Mouse (Mus musculus) CH12.LX (cell line): ENCODE measurements around the gene Gm37240. TPM values are rescaled to one million over a fixed set of nuclear protein-coding genes. Genes with fewer than 3 reads are reported as not detected.

ENCODE experiments used
- DNase-seq: peaks from one replicate; pipeline ENCODE4 v3.0.0-alpha.2; 2013; ENCODE audit errors: extremely low read depth
- H3K27ac ChIP-seq: 2 replicates; pipeline ENCODE4 v1.5.1; 2012; ENCODE audit warnings: low read depth, mild to moderate bottlenecking, control low read depth, moderate library complexity; ENCODE audit not compliant: insufficient read depth
- H3K27me3 ChIP-seq: replicated peaks from 2 replicates; pipeline ENCODE3; 2012; ENCODE audit warnings: inconsistent platforms
- H3K36me3 ChIP-seq, 2 experiments: replicated peaks in 1 of 2; 2 replicates each; pipeline versions ENCODE3 to v1.6.1; 2012; ENCODE audit warnings: inconsistent platforms in 1 of 2, low read length in 1 of 2, mild to moderate bottlenecking in 1 of 2, mixed read lengths in 1 of 2, moderate library complexity in 1 of 2; ENCODE audit not compliant: control insufficient read depth in 1 of 2, insufficient read depth in 1 of 2
- H3K4me1 ChIP-seq, 2 experiments: 2 replicates each; pipeline ENCODE4 v1.6.1; 2012; ENCODE audit warnings: inconsistent platforms in 1 of 2, moderate library complexity in 1 of 2; ENCODE audit not compliant: insufficient read depth in 2 of 2, control insufficient read depth in 1 of 2
- H3K4me2 ChIP-seq: 2 replicates; pipeline ENCODE4 v1.6.1; 2012; ENCODE audit warnings: low read depth, mild to moderate bottlenecking, control low read depth; ENCODE audit not compliant: poor library complexity, insufficient read depth, severe bottlenecking
- H3K4me3 ChIP-seq, 3 experiments: fragments of 150-350 bp in 1 of 3; sonication (generic) in 1 of 3; replicated peaks in 1 of 3; 2 replicates each; pipeline versions ENCODE3 to v1.5.1; 2011 to 2012; ENCODE audit warnings: low read depth in 2 of 3, low read length in 2 of 3, mild to moderate bottlenecking in 2 of 3, moderate library complexity in 2 of 3, control low read depth in 1 of 3, improper control_type of control experiment in 1 of 3, inconsistent platforms in 1 of 3, mixed read lengths in 1 of 3; ENCODE audit not compliant: poor library complexity in 1 of 3
- H3K79me2 ChIP-seq: replicated peaks from 2 replicates; pipeline ENCODE4 v1.6.1; 2012; ENCODE audit warnings: mild to moderate bottlenecking, moderate library complexity; ENCODE audit not compliant: control insufficient read depth, poor library complexity, insufficient read depth, severe bottlenecking; ENCODE audit errors: extremely low read depth
- H3K9ac ChIP-seq: 2 replicates; pipeline ENCODE4 v1.6.1; 2012; ENCODE audit warnings: low read depth, mild to moderate bottlenecking, control low read depth, moderate library complexity; ENCODE audit not compliant: insufficient read depth
- H3K9me3 ChIP-seq: replicated peaks from 2 replicates; pipeline ENCODE3; 2012; ENCODE audit warnings: low read length, inconsistent platforms, mixed read lengths
- CHD1 ChIP-seq: IDR thresholded peaks from 2 replicates; pipeline ENCODE4 v1.6.1; 2012; ENCODE audit warnings: low read depth, low read length, improper control_type of control experiment, inconsistent platforms
- CHD2 ChIP-seq: IDR thresholded peaks from 2 replicates; pipeline ENCODE4 v1.6.1; 2011; ENCODE audit warnings: low read length, improper control_type of control experiment
- CTCF ChIP-seq, 2 experiments: IDR thresholded peaks in 1 of 2; conservative IDR thresholded peaks in 1 of 2; 2 replicates each; pipeline ENCODE4 v1.5.1; 2011 to 2012; ENCODE audit warnings: low read depth in 2 of 2, low read length in 2 of 2, improper control_type of control experiment in 1 of 2, inconsistent platforms in 1 of 2, mild to moderate bottlenecking in 1 of 2, moderate library complexity in 1 of 2
- E2F4 ChIP-seq: IDR thresholded peaks from 2 replicates; pipeline ENCODE4 v1.6.1; 2011; ENCODE audit warnings: low read depth, low read length, improper control_type of control experiment; ENCODE audit not compliant: insufficient replicate concordance
- ELF1 ChIP-seq: IDR thresholded peaks from 2 replicates; pipeline ENCODE4 v1.6.1; 2014; ENCODE audit warnings: low read depth, mild to moderate bottlenecking, inconsistent platforms, low read length, improper control_type of control experiment
- GABPA ChIP-seq: IDR thresholded peaks from 2 replicates; pipeline ENCODE4 v1.6.1; 2012; ENCODE audit warnings: low read depth, low read length, improper control_type of control experiment, inconsistent platforms; ENCODE audit not compliant: insufficient replicate concordance
- KAT2A ChIP-seq: IDR thresholded peaks from 2 replicates; pipeline ENCODE4 v1.6.1; 2012; ENCODE audit warnings: low read length, improper control_type of control experiment, inconsistent platforms; ENCODE audit not compliant: insufficient replicate concordance
- MAFK ChIP-seq: IDR thresholded peaks from 2 replicates; pipeline ENCODE4 v1.6.1; 2011; ENCODE audit warnings: low read length, improper control_type of control experiment; ENCODE audit not compliant: insufficient replicate concordance
- MEF2A ChIP-seq: IDR thresholded peaks from 2 replicates; pipeline ENCODE4 v1.6.1; 2014; ENCODE audit warnings: low read depth, mild to moderate bottlenecking, inconsistent platforms, low read length, improper control_type of control experiment, borderline replicate concordance
- NELFE ChIP-seq: IDR thresholded peaks from 2 replicates; pipeline ENCODE4 v1.6.1; 2011; ENCODE audit warnings: low read depth, low read length, improper control_type of control experiment
- NRF1 ChIP-seq: IDR thresholded peaks from 2 replicates; pipeline ENCODE4 v1.6.1; 2014; ENCODE audit warnings: low read depth, mild to moderate bottlenecking, inconsistent platforms, low read length, improper control_type of control experiment, moderate library complexity
- PAX5 ChIP-seq: IDR thresholded peaks from 2 replicates; pipeline ENCODE4 v1.6.1; 2012; ENCODE audit warnings: low read length, inconsistent platforms, mixed read lengths
- POLR2A ChIP-seq: IDR thresholded peaks from 2 replicates; pipeline ENCODE4 v1.6.1; 2011; ENCODE audit warnings: low read depth, mild to moderate bottlenecking, improper control_type of control experiment, low read length
- POLR2AphosphoS2 ChIP-seq: IDR thresholded peaks from 2 replicates; pipeline ENCODE4 v1.6.1; 2011; ENCODE audit warnings: low read depth, low read length, improper control_type of control experiment
- RAD21 ChIP-seq: IDR thresholded peaks from 2 replicates; pipeline ENCODE4 v1.6.1; 2011; ENCODE audit warnings: low read depth, mild to moderate bottlenecking, low read length, improper control_type of control experiment, moderate library complexity
- RCOR1 ChIP-seq: conservative IDR thresholded peaks from 2 replicates; pipeline ENCODE4 v1.6.1; 2012; ENCODE audit warnings: low read depth, mild to moderate bottlenecking, inconsistent platforms, low read length, improper control_type of control experiment
- SIN3A ChIP-seq: IDR thresholded peaks from 2 replicates; pipeline ENCODE4 v1.6.1; 2012; ENCODE audit warnings: low read length, improper control_type of control experiment, inconsistent platforms
- TBP ChIP-seq: conservative IDR thresholded peaks from 2 replicates; pipeline ENCODE4 v1.6.1; 2011; ENCODE audit warnings: low read depth, low read length, improper control_type of control experiment
- TCF12 ChIP-seq: IDR thresholded peaks from 2 replicates; pipeline ENCODE4 v1.6.1; 2014; ENCODE audit warnings: low read depth, mild to moderate bottlenecking, inconsistent platforms, low read length, improper control_type of control experiment
- USF1 ChIP-seq: IDR thresholded peaks from 2 replicates; pipeline ENCODE4 v1.6.1; 2014; ENCODE audit warnings: low read depth, mild to moderate bottlenecking, inconsistent platforms, low read length, improper control_type of control experiment
- USF2 ChIP-seq: conservative IDR thresholded peaks from 2 replicates; pipeline ENCODE4 v1.6.1; 2011; ENCODE audit warnings: low read depth, low read length, improper control_type of control experiment
- ZC3H11A ChIP-seq: IDR thresholded peaks from 2 replicates; pipeline ENCODE4 v1.6.1; 2012; ENCODE audit warnings: low read depth, mild to moderate bottlenecking, inconsistent platforms, low read length, improper control_type of control experiment
- ZMIZ1 ChIP-seq: IDR thresholded peaks from 2 replicates; pipeline ENCODE4 v1.6.1; 2012; ENCODE audit warnings: low read depth, mild to moderate bottlenecking, inconsistent platforms, low read length, improper control_type of control experiment
- ZNF384 ChIP-seq: IDR thresholded peaks from 2 replicates; pipeline ENCODE4 v1.6.1; 2012; ENCODE audit warnings: low read depth, low read length, improper control_type of control experiment, inconsistent platforms
- dilution Hi-C: fragments of 300-500 bp; cut with MboI; formaldehyde crosslinking; loops from 2 replicates; pipeline ENCODE4 v1.14.3; 2020; ENCODE audit warnings: low sequenced_read_pairs; ENCODE audit not compliant: extremely low pct_unique_long_range_greater_than_20kb, extremely low pct_ligation_motif_present
- in situ Hi-C: fragments of 300-500 bp; cut with MboI; formaldehyde crosslinking; loops from 3 replicates; pipeline ENCODE4 v1.14.3; 2019; ENCODE audit warnings: low sequenced_read_pairs, low pct_ligation_motif_present, low pct_unique_long_range_greater_than_20kb, mixed read lengths
- polyA plus RNA-seq: library from polyadenylated mRNA; unstranded; fragments of >175 nt; gene quantifications from 2 replicates; pipeline ENCODE4 v1.2.1, GENCODE M21; 2012; ENCODE audit warnings: low read depth; ENCODE audit not compliant: insufficient read length
- total RNA-seq, 2 experiments: library from RNA; depleted of rRNA; stranded (reverse); fragments of 300-350 nt in 1 of 2; fragments of >200 nt in 1 of 2; gene quantifications; 2 replicates each; pipeline ENCODE4 v1.2.3; 2012 to 2014

Gene Gm37240
- total and polyA plus RNA-seq, 3 experiments = 0.08 to 0.19 (median 0.14) TPM

DNA sequence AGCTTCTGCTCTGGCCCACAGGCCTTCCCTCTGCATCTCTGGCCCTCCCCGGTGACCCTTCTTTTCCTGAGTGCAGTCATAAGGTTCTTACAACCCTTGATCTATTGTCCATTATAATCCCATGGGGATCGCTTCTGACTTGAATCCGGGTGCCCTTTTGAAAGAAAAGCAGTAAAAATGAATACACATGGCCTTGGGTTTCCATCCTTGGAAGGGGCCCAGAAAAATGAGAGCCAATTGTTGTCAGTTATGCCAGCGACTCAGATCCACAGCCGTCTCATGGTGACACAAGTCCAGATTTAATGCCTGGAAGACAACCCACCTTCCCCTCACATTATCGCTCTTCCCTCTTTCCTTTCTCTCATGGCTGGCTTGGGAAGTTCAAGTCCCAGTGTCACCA, 1405.2 kb downstream of the Gm37240 start:
- no peak for DNase-seq
- in situ Hi-C loops = no loop called here
- Histone ChIP-seq H3K27ac (no peak overlapping the region), H3K9ac (no peak overlapping the region), H3K4me3 (no peak overlapping the region), H3K79me2 (no peaks in the 10 kb centered on the region), H3K9me3 (peaks cover 7% of the 10 kb centered on the region), H3K36me3 (peaks cover 0 to 1% of the 10 kb centered on the region in 2 experiments), H3K4me2 (no peak overlapping the region), H3K27me3 (peaks cover 20% of the 10 kb centered on the region), H3K4me1 (peaks cover 7 to 18% of the 10 kb centered on the region in 2 experiments; a peak in 3 of 4 replicates)
- TF ChIP-seq ZC3H11A = no peak
- no peak for TF ChIP-seq MAFK
- no peak for TF ChIP-seq TBP
- TF ChIP-seq POLR2AphosphoS2 = no peak
- TF ChIP-seq NELFE = no peak
- TF ChIP-seq ZMIZ1 = no peak
- no peak for TF ChIP-seq RAD21
- no peak for TF ChIP-seq GABPA
- no peak for TF ChIP-seq USF2
- dilution Hi-C loops = no loop called here

DNA sequence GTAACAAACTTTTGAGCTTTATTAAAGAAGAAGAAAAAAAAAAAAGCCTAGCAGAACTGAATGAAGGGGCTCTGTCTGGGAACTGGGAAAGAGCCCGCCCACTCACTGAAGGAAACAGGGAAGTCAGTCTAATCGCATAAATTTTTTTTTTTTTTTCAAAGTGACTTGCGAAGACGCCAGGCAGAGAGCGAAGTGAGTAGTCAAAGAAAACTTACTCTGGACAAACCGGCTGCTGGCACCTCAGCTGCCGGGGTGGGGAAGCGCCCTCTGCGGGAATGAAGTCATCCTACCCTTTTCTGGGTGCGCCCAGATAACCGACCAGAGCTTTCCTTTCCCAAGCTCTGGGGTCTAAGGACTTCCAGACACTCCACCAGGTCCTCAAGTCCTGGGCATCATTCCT, 1406.2 kb downstream of the Gm37240 start:
- Histone ChIP-seq H3K27me3 (peaks cover 20% of the 10 kb centered on the region), H3K4me3 (no peak overlapping the region)

More for the DNA sequence above, 1406.2 kb downstream of the Gm37240 start:
- in situ Hi-C loops = no loop called here
- H3K9me3 ChIP-seq = peaks cover 7% of the 10 kb centered on the region
- H3K4me1 ChIP-seq = peaks cover 4 to 13% of the 10 kb centered on the region in 2 experiments; a peak in 3 of 4 replicates
- H3K4me2 ChIP-seq = no peak overlapping the region
- H3K9ac ChIP-seq = no peak overlapping the region
- no peaks in the 10 kb centered on the region for H3K36me3 ChIP-seq
- DNase-seq = no peak
- no peaks in the 10 kb centered on the region for H3K79me2 ChIP-seq
- dilution Hi-C loops = no loop called here
- H3K27ac ChIP-seq = no peak overlapping the region
- TF ChIP-seq POLR2A (no peak), RCOR1 (no peak), ZNF384 (no peak), ELF1 (no peak), POLR2AphosphoS2 (no peak), CHD1 (no peak), NRF1 (no peak), TCF12 (no peak), USF1 (no peak), CHD2 (no peak), PAX5 (no peak), GABPA (no peak), SIN3A (no peak), USF2 (no peak), CTCF (conservative IDR thresholded peaks at IDR 0.05 in 1 of 2, IDR thresholded peaks at IDR 0.05 in 1 of 2; ENCODE audit: low read depth in 2 of 2, low read length in 2 of 2) (no peak), E2F4 (no peak), KAT2A (no peak), ZMIZ1 (no peak), MEF2A (no peak)
- TF ChIP-seq, all 38 proteins: peak for 0
